Mouse (Mus musculus) urinary bladder, postnatal 0 days (tissue): ENCODE results near the gene Sh3bp2. TPM values are rescaled to one million over a fixed set of nuclear protein-coding genes. Genes with fewer than 3 reads are reported as not detected.

Experiments used
- microRNA-seq: library from miRNA; unstranded; fragments of <30 nt; microRNA quantifications from one replicate; pipeline ENCODE4, GENCODE M21; 2016
- polyA plus RNA-seq: library from polyadenylated mRNA; unstranded; fragments of >200 nt; fragmentation: Nextera tagmentation; extraction: Ambion mirVana; gene quantifications from 2 replicates; pipeline ENCODE4 v1.2.1, GENCODE M21; 2015

Sh3bp2 gene
- 3.2 and 7.7 TPM in 2 replicates for polyA plus RNA-seq

DNA sequence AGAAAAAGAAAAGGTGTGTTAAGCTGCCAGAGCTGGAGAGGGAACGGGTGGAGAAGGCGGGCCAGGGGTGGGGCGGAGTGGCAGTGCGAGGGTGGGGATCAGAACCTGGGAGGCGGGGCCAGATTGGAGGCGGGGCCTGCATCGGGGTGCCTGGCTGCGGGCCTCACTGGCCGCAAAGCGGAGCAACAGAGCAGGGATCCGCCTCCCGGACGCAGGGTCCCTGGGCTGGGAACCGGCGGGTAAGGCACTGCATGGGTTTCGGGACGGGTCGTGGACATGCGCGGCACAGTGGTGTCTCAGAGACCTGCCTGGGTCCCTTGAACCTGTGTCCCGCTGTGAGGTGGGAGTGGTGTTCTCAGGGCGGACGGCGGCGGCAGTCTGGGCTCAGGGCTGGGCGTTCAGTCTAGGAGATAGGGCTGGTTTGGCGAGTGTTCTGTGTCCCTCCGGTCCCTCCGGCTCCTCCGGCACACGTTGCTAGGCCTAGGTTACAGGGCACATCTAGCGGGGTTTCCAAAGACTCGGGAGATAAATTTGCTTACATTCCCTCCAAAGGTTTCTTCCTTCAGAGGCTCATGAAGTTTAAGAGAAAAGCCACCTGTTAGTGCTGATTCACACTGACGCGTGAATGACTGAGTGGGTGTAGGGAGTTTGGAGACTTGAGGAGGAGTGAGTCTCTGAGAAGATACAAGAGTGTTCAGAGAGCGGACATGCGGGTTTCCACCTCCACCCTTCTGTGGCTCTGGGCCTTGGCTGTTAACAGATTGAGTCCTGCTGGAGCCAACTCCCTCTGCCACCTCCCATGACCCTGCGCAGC lies at the start of gene Sh3bp2:
Gene Sh3bp2 (plus strand): TSS at position 176 of the 814 bp plus-strand sequence.

DNA sequence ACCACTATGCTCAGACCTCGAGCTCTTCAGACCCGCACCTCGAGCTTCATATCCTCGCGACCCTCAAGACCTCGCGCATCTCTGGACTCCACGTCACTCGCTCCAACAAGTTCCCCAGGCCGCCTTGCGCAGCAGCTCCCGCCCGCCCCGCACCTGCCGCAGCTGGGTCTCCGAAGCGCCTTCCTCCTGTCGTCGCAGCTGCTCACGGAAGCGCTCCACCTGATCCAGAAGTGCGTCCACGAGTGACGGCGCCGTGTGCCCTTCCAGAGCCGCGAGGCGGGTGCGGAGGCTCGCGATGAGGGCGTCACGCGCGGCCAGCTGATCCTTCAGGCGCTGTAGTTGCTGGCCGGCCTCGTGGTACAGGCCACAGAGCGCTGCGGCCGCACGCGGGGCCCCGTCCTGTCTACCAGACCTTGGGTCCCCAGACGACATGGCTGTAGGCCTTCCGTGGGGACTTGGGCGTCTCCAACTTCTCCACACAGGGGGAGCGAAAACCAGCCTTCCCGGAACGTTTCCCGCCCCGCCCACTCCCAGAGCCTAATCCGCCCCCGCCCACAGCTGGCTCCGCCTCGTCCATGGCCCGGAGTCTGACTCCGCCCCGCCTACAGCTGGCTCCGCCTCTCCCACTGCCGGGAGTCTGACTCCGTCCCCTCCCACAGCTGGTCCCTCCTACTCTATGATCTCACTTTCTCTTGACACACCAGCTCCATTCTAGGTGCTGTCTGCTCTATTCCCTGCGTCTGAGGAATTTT lies 12.0 kb upstream of the Sh3bp2 start, which contains the start of gene Tnip2:
Gene Tnip2 (minus strand): TSS at position 526 of the 752 bp plus-strand sequence.

DNA sequence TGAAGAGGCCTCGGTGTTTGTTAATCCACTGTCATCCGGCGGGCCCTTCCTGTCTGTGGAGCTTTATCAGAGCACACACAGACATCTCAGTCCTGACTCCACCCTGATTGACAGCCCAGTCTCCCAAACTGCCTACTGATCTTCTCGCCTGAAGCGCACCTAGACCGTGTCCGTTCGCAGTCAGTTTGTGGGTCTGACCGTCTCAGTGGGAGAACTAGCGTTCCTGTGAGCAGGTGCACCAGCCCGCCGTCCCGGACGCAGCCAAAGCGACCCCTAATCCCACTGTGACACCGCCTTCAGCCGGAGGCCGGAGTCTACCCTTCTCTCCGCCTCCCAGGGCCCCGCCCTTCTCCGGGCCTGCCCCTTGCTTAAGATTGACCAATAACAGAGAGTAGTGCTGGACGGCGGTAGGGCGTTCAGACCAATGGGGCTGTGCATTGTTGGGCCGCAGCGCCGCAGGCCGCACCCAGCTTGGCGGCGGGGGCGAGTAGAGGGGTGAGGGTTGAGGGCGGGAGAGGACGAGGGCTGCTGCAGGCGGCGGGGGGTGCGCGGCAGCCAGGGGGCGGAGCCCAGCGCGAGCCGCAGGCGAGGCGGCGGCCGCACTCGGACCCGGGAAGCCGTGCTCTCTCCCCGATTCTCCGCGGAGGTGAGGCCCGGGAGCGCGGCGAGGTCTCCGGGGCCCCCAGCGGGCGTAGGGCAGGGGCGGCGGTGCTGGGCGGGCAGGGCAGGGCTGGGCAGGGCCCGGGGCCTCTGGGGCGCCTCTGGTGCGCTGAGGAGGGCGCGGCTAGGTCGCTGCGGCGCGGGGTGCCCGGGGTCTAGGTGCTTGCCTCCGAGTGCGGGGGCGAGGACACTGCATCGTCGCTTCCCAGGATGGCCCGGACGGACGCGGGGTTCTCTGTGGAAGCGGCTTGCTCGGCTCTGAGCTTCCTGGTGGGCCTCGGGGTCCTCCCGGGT lies 47.9 kb downstream of the Sh3bp2 start, which contains the start of gene Add1:
Gene Add1 (plus strand): TSS at position 397 of the 954 bp plus-strand sequence.

Small RNA genes lying within 50 kb of the gene (microRNA-seq; reads per million reads assigned to microRNA genes)
- not detected for gene Mir7036b

Other genes with a start within 250 kb of the Sh3bp2 start
- 0.72 and 0.98 TPM in 2 replicates for gene Zfyve28, start 237.4 kb upstream of the Sh3bp2 start, polyA plus RNA-seq
- gene Cfap99, start 237.2 kb upstream of the Sh3bp2 start, polyA plus RNA-seq: 0.11 TPM in 1 of 2 replicates, not detected in the other
- 88.7 and 102 TPM in 2 replicates for gene Rnf4, start 189.5 kb upstream of the Sh3bp2 start, polyA plus RNA-seq
- 4.3 and 5.2 TPM in 2 replicates for gene Fam193a, start 155.9 kb upstream of the Sh3bp2 start, polyA plus RNA-seq
- gene Tnip2, start 11.8 kb upstream of the Sh3bp2 start, polyA plus RNA-seq: 19.1 and 20.3 TPM in 2 replicates
- gene Add1, start 47.8 kb downstream of the Sh3bp2 start, polyA plus RNA-seq: 134 and 144 TPM in 2 replicates
- 80.3 and 86.4 TPM in 2 replicates for gene Mfsd10, start 111.4 kb downstream of the Sh3bp2 start, polyA plus RNA-seq
- gene Nop14, start 134.3 kb downstream of the Sh3bp2 start, polyA plus RNA-seq: 13.7 and 17.0 TPM in 2 replicates
- gene Grk4, start 134.5 kb downstream of the Sh3bp2 start, polyA plus RNA-seq: 3.8 and 6.2 TPM in 2 replicates
- gene Htt, start 235.9 kb downstream of the Sh3bp2 start, polyA plus RNA-seq: 3.8 and 4.2 TPM in 2 replicates